Mouse (Mus musculus): Measurements from ENCODE around the gene Fam163a. TPM values are rescaled to one million over a fixed set of nuclear protein-coding genes. Genes with fewer than 3 reads are reported as not detected.

Fam163a gene
- polyA plus RNA-seq (2021; fragmentation: Nextera tagmentation): 8.9 and 10.4 TPM in 2 replicates
- long read RNA-seq, experiment 1, partial matches to known transcripts: 0 of 16 reads
- long read RNA-seq, experiment 1, other reads (novel, unspliced or antisense): 16 of 16 reads
- long read RNA-seq, experiment 2, partial matches to known transcripts: 0 of 80 reads
- long read RNA-seq, experiment 2, other reads (novel, unspliced or antisense): 80 of 80 reads

GRCm38 (mm10) chr1:156204656-156205131 is at the start of gene Fam163a:
Fam163a (minus strand) TSS chr1:156205026.

GRCm38 (mm10) chr1:156035930-156036737 is 168.7 kb downstream of the Fam163a start, which contains the start of gene Tor1aip1:
Tor1aip1 (minus strand) TSS chr1:156036480.

DNA sequence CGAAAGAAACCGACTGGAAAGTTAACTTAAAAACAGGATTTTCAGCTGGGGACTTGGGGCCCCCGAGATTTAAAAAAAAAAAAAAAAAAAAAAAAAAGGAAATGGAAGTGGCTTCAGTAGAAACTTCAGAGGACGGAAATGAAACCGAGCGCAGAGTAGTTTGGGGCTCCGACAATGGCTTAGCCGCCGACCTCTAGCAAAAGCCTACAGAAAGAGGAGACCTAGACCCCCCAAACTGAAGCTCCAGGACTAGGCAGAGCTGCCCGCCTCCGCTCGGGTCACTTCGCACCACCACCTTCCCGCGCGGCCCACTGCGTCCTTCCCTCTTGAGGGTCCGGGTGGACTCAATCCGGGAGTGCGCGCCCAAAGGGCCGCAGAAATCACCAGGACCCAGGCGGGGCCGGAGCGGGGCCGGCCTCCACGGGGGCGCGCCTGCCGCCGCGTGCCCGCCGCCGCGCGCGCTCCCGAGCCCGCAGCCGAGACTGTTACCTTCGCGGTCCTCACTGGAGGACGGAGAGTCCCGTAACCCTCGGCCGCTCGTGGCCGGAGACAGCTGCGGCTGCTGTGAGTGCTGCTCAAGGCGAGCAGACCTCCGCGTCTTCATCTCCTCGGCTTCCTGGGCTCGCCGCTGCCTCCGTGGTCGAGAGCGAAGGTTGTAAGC is 169.4 kb downstream of the Fam163a start, which contains the start of gene Tor1aip2:
Tor1aip2 (plus strand) TSS at position 135 of the 661 bp plus-strand sequence.

Other genes starting within 250 kb of the Fam163a start
- 1.6 and 2.0 TPM in 2 replicates for gene Cep350, start 231.8 kb downstream of the Fam163a start, polyA plus RNA-seq (2021; fragmentation: Nextera tagmentation)
- gene Tor1aip2, start 169.6 kb downstream of the Fam163a start, polyA plus RNA-seq (2021; fragmentation: Nextera tagmentation): 28.0 and 28.1 TPM in 2 replicates
- 18.9 and 21.7 TPM in 2 replicates for gene Tor1aip1, start 168.5 kb downstream of the Fam163a start, polyA plus RNA-seq (2021; fragmentation: Nextera tagmentation)
- 0.29 and 0.44 TPM in 2 replicates for gene Tdrd5, start 98.6 kb upstream of the Fam163a start, polyA plus RNA-seq (2021; fragmentation: Nextera tagmentation)
- 0.10 TPM in 1 of 2 replicates, not detected in the other for gene Nphs2, start 105.7 kb upstream of the Fam163a start, polyA plus RNA-seq (2021; fragmentation: Nextera tagmentation)
- gene Gm2000, start 161.0 kb upstream of the Fam163a start, polyA plus RNA-seq (2021; fragmentation: Nextera tagmentation): 1,020 and 1,047 TPM in 2 replicates
- gene Axdnd1, start 216.1 kb upstream of the Fam163a start, polyA plus RNA-seq (2021; fragmentation: Nextera tagmentation): not detected in 2 replicates

Measured in layer of hippocampus, adult 6 months (tissue).